Mouse (Mus musculus): ENCODE results near the gene Sdf2l1. TPM values are rescaled to one million over a fixed set of nuclear protein-coding genes. Genes with fewer than 3 reads are reported as not detected.
A peak's percentile ranks its signal among the peaks of the same experiment; 100 is the strongest.

Sdf2l1 gene
- polyA plus RNA-seq, 1 experiment: 107 TPM

GRCm38 (mm10) chr16:17124871-17125520 is 7.2 kb downstream of the Sdf2l1 start, which contains the start of gene 2610318N02Rik:
Gene 2610318N02Rik, minus strand, starts transcription at chr16:17125167.
- WGBS: 1% methylated on average over 25 of the region's 25 CpGs

GRCm38 (mm10) chr16:17124119-17124870 is 7.9 kb downstream of the Sdf2l1 start:
- DNase-seq (ENCODE audit: low read depth, low spot score): no peak
- WGBS: 18% methylated on average over 22 of the region's 22 CpGs

More at GRCm38 (mm10) chr16:17124871-17125520, 7.2 kb downstream of the Sdf2l1 start, which contains the start of gene 2610318N02Rik:
- DNase-seq (ENCODE audit: low read depth, low spot score): no peak

- no peak for DNase-seq (ENCODE audit: low read depth, low spot score)
- WGBS: 90% methylated on average over 14 of the region's 14 CpGs
These were observed 10.6 kb downstream of the Sdf2l1 start for GRCm38 (mm10) chr16:17121569-17121968.

GRCm38 (mm10) chr16:17117309-17117799 is 14.8 kb downstream of the Sdf2l1 start:
- 86% methylated on average over 5 of the region's 5 CpGs for whole genome bisulfite sequencing
- DNase-seq (ENCODE audit: low read depth, low spot score): no peak

GRCm38 (mm10) chr16:17110771-17111743 is 21.1 kb downstream of the Sdf2l1 start, which contains the start of gene Ppil2:
Gene Ppil2, minus strand, starts transcription at chr16:17111257.
- DNase-seq (ENCODE audit: low read depth, low spot score): peak; percentile 78
- WGBS: 6% methylated on average over 38 of the region's 38 CpGs

DNA sequence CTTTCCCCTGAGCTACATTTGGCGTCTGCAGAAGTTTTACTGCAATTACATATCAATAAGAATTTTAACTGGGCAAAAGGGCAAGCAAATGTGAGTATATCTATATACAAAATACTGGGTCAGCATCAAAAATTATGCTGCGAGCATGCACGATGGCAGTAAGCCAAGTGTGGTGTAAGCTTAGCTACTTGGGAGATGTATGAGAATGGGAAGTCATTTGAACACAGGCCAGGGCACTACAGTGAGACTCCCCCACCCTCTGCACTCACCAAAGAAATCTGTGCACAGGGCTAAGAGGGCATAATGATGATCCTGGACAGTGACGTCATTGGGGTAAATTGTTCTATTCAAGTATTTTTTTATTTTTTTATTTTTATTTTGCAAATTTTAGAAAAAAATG is 27.6 kb downstream of the Sdf2l1 start:
- 74% methylated on average over 4 of the region's 4 CpGs for WGBS
- no peak for DNase-seq (ENCODE audit: low read depth, low spot score)

- DNase-seq (ENCODE audit: low read depth, low spot score): no peak
- 73% methylated on average over 7 of the region's 7 CpGs for WGBS
These were observed 29.5 kb downstream of the Sdf2l1 start for GRCm38 (mm10) chr16:17102630-17103220.

DNA sequence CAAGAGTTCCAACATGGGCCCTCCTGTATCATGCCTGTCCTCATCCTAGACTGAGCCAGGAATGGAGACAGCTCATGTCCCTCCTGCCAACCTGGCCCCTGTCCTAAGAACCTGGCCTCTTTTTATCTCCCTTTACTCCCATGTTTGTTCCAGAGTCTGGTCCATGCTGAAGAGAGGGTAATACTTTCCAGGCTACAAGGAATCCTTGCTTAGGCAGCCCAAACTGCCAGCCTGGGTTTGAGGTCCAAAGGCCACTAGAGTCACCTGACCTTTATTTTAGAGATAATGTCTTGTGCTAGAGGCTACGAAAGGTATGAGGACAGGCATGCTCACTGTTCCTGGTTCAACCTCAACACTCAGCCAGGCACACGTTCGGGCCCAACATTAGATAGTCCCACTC is 35.2 kb downstream of the Sdf2l1 start:
- no peak for DNase-seq (ENCODE audit: low read depth, low spot score)
- 81% methylated on average over 3 of the region's 3 CpGs for WGBS

DNA sequence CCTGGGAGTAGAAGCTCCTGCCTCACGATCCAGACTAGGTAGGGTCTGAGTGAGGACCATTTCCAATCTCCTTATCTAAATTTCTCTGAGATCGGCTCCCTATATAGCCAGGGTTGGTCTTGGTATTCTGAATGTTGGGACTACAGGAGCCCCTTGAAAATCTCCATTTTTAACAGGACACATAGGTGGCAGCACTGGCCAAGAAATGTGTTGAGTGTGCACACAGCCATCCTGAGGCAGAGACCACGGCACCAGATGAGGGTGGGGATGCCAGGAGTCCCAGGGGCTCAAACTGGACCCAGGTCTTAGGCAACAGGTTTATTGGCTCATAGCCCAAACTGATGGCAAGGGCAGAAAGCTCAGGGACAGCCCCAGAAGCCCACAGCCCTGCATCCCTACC is 43.8 kb downstream of the Sdf2l1 start:
- DNase-seq (ENCODE audit: low read depth, low spot score): no peak
- WGBS: 72% methylated on average over 3 of the region's 3 CpGs

DNA sequence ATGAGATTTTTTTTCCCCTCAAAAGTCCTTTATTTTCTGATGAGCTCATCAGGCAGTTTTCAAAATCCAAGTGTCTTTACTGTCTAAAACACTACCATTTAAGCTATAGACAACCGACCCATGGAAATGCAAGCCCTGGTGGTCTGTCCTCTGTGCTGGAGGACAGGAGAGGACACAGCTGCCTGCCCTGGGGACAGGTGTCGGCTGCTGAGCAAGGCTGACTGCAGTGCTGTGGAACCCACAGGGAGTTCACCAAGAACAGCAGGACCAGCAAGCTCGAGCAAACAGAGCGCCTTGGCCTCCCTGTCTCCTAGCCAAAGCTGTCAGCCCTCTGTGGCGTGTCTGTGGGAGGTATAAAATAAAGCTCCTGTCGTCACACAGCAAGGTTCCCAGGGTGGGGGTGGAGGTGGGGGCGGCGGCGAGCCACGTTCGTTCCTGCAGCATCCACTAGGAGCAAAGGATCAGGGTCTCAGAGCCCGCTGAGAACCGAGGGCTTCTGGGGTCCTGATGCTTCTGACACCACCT is 45.5 kb downstream of the Sdf2l1 start:
- 87% methylated on average over 13 of the region's 13 CpGs for WGBS
- DNase-seq (ENCODE audit: low read depth, low spot score): no peak

DNA sequence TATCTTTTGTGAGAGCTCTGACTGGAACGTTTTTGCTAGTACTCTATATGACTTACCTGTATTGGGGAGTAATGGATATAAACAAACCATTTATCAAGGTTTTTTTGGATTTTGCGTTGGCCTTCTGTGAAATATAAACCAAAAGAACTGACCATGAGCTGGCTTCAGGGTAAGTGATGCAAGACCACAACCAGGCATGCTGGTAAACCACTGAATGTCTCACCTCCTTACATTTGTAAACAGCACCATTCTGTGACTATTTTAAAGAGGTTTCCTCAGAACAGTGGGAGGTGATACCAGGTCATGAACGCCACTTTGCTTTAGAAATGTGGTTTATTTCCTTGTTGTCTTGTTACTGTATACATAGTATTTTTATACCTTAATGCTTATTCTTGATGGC is 45.9 kb downstream of the Sdf2l1 start:
- 77% methylated on average over 3 of the region's 3 CpGs for WGBS
- DNase-seq (ENCODE audit: low read depth, low spot score): no peak

DNA sequence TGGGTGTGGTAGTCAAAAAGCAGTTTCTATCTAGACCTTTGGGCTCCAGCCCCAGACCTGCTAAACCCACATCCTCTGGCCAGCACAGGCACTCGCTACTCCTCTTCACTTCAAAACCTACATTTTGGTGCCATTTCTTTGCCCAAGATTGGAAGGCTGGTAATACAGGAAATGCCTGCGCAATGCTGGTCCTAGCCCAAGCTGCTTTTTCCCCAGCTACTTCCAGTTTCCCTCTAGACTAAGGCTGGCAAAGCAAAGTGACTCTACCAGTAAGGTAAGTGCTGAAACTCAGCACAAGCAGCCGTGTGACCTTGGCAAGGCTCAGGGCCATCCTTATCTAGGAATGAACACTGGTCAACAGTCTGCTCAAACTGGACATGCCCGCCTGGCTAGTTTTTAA is 46.5 kb downstream of the Sdf2l1 start:
- 89% methylated on average over 4 of the region's 4 CpGs for WGBS
- DNase-seq (ENCODE audit: low read depth, low spot score): no peak

DNA sequence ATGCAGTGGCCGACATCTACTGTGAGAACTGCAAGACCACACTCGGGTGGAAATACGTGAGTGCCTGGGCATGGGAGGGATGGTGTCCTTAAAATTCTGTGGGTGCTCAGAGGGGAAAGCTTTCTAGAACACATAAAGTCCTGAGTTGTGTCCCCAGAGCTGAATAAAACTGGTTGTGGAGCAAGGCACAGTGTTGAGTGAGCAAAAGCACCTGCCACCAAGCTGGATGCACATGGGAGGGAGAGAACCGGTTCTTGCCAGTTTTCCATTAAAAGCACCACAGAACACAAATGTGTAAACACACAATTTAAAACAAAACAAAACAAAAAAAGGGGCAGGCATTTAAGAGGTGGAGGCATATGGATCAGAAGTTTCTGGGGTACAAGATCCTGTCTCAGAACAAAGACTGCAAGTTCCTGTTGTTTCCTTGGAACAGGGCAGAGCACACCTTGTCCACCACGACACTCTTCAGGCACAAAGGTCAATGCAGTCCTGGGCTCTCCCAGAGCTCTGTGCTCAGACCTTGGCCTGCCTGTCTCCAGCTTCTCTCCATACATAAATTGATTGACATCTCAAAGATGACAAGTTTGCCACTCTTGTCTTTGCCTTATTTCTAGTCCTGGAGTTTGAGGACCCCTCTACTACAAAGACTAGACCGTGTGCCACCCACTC is 49.9 kb downstream of the Sdf2l1 start:
- DNase-seq (ENCODE audit: low read depth, low spot score): no peak

More for the DNA sequence above, 49.9 kb downstream of the Sdf2l1 start:
- WGBS: 75% methylated on average over 6 of the region's 6 CpGs

Other genes starting within 250 kb of the Sdf2l1 start
- 4.5 and 5.5 TPM in 2 replicates for gene Ppm1f, start 235.9 kb downstream of the Sdf2l1 start, polyA plus RNA-seq (2012; rRNA removed)
- 74.6 and 108 TPM in 2 replicates for gene Mapk1, start 149.0 kb downstream of the Sdf2l1 start, polyA plus RNA-seq (2012; rRNA removed)
- gene Ypel1, start 62.7 kb downstream of the Sdf2l1 start, polyA plus RNA-seq (2012; rRNA removed): 0.23 and 0.27 TPM in 2 replicates
- 68.5 and 95.8 TPM in 2 replicates for gene Ppil2, start 21.1 kb downstream of the Sdf2l1 start, polyA plus RNA-seq (2012; rRNA removed)
- 18.0 and 21.9 TPM in 2 replicates for gene 2610318N02Rik, start 7.2 kb downstream of the Sdf2l1 start, polyA plus RNA-seq (2012; rRNA removed)
- 43.3 and 47.3 TPM in 2 replicates for gene Ydjc, start 12.2 kb upstream of the Sdf2l1 start, polyA plus RNA-seq (2012; rRNA removed)
- gene Ccdc116, start 14.8 kb upstream of the Sdf2l1 start, polyA plus RNA-seq (2012; rRNA removed): 13.5 and 17.3 TPM in 2 replicates
- gene Ube2l3, start 70.3 kb upstream of the Sdf2l1 start, polyA plus RNA-seq (2012; rRNA removed): 60.7 and 63.3 TPM in 2 replicates
- 0.05 and 0.15 TPM in 2 replicates for gene Rimbp3, start 76.2 kb upstream of the Sdf2l1 start, polyA plus RNA-seq (2012; rRNA removed)
- 1.5 and 2.4 TPM in 2 replicates for gene Hic2, start 101.2 kb upstream of the Sdf2l1 start, polyA plus RNA-seq (2012; rRNA removed)
- 5.3 and 7.3 TPM in 2 replicates for gene Tmem191c, start 143.7 kb upstream of the Sdf2l1 start, polyA plus RNA-seq (2012; rRNA removed)
- 0.15 and 0.19 TPM in 2 replicates for gene Serpind1, start 199.0 kb upstream of the Sdf2l1 start, polyA plus RNA-seq (2012; rRNA removed)

All from large intestine, adult 2 months (tissue).